Mouse (Mus musculus) kidney, postnatal 0 days (tissue): Measurements from ENCODE around the gene Apoa2. TPM values are rescaled to one million over a fixed set of nuclear protein-coding genes. Genes with fewer than 3 reads are reported as not detected.
A peak's percentile ranks its signal among the peaks of the same experiment; 100 is the strongest.

Experiments used
- ATAC-seq: fragments of 200-750 bp; cut with Nextera tagmentation; replicated peaks from 2 replicates; pipeline ENCODE4 v1.8.0; 2017; ENCODE audit warnings: low read depth, moderate number of reproducible peaks, moderate TSS enrichment, moderate library complexity; ENCODE audit not compliant: low FRiP score
- DNase-seq: peaks from one replicate; pipeline ENCODE4 v3.0.0-alpha.2; 2016; ENCODE audit warnings: low spot score
- H3K27ac ChIP-seq: fragments of 300-500 bp; sonication (generic); 2 replicates; pipeline ENCODE4 v1.5.1; 2014; ENCODE audit warnings: mild to moderate bottlenecking
- H3K27me3 ChIP-seq: fragments of 300-500 bp; sonication (generic); 2 replicates; pipeline ENCODE4 v1.6.1; 2014; ENCODE audit warnings: low read length, mixed read lengths; ENCODE audit not compliant: insufficient read depth
- H3K36me3 ChIP-seq: fragments of 300-500 bp; sonication (generic); 2 replicates; pipeline ENCODE4 v1.6.1; 2014; ENCODE audit warnings: low read length, mixed read lengths; ENCODE audit not compliant: insufficient read depth
- H3K4me1 ChIP-seq: fragments of 300-500 bp; sonication (generic); replicated peaks from 2 replicates; pipeline ENCODE4 v1.6.1; 2014; ENCODE audit warnings: antibody characterized with exemption, low read length, mixed read lengths; ENCODE audit not compliant: insufficient read depth
- H3K4me2 ChIP-seq: fragments of 300-500 bp; sonication (generic); 2 replicates; pipeline ENCODE4 v1.6.1; 2014; ENCODE audit warnings: mild to moderate bottlenecking, low read length, moderate library complexity, mixed read lengths
- H3K4me3 ChIP-seq: fragments of 300-500 bp; sonication (generic); replicated peaks from 2 replicates; pipeline ENCODE4 v1.5.1; 2014; ENCODE audit warnings: low read depth, low read length
- H3K9ac ChIP-seq: fragments of 300-500 bp; sonication (generic); 2 replicates; pipeline ENCODE4 v1.6.1; 2014; ENCODE audit warnings: low read depth, low read length
- H3K9me3 ChIP-seq: fragments of 300-500 bp; sonication (generic); replicated peaks from 2 replicates; pipeline ENCODE4 v1.6.1; 2016; ENCODE audit warnings: low read length, inconsistent platforms, mixed read lengths
- CTCF ChIP-seq: IDR thresholded peaks from 2 replicates; pipeline ENCODE4 v1.5.1; 2016; ENCODE audit warnings: antibody characterized with exemption, low read depth, mild to moderate bottlenecking, moderate library complexity
- WGBS: fragments of 180-500 bp; shearing (Covaris S2); extraction: QIAGEN DNeasy Blood & Tissue Kit; methylation state at CpG from one replicate; pipeline ENCODE4 v1.1.7; 2014; 5-methylcytosine and 5-hydroxymethylcytosine counted together
- polyA plus RNA-seq: library from polyadenylated mRNA; unstranded; fragments of >200 nt; fragmentation: Nextera tagmentation; extraction: Ambion mirVana; gene quantifications from 2 replicates; pipeline ENCODE4 v1.2.1, GENCODE M21; 2015

The Apoa2 gene
- polyA plus RNA-seq, 1 experiment from 2014 or later: 21.1 TPM

- Histone ChIP-seq H3K27ac (no peak overlapping the region), H3K9ac (no peak overlapping the region), H3K36me3 (peaks cover 10% of the 10 kb centered on the region), H3K4me1 (peaks cover 11% of the 10 kb centered on the region), H3K27me3 (no peaks in the 10 kb centered on the region), H3K9me3 (no peaks in the 10 kb centered on the region), H3K4me3 (no peak overlapping the region), H3K4me2 (no peak overlapping the region)
- 76% methylated on average over 2 of the region's 2 CpGs for WGBS
- TF ChIP-seq CTCF: no peak
- no peak for DNase-seq
- no peak for ATAC-seq
These were observed 1.1 kb upstream of the Apoa2 start for GRCm38 (mm10) chr1:171223796-171224195.

- ATAC-seq: no peak
- Histone ChIP-seq H3K9me3 (no peaks in the 10 kb centered on the region), H3K4me2 (no peak overlapping the region), H3K27ac (no peak overlapping the region), H3K9ac (no peak overlapping the region), H3K27me3 (no peaks in the 10 kb centered on the region), H3K36me3 (no peaks in the 10 kb centered on the region), H3K4me1 (peaks cover 6% of the 10 kb centered on the region; the same call in 1 of the 2 replicates), H3K4me3 (no peak overlapping the region)
- WGBS: 55% methylated on average over 4 of the region's 4 CpGs
- DNase-seq: no peak
- no peak for TF ChIP-seq CTCF
These were observed 1.9 kb downstream of the Apoa2 start for GRCm38 (mm10) chr1:171226780-171227179.

DNA sequence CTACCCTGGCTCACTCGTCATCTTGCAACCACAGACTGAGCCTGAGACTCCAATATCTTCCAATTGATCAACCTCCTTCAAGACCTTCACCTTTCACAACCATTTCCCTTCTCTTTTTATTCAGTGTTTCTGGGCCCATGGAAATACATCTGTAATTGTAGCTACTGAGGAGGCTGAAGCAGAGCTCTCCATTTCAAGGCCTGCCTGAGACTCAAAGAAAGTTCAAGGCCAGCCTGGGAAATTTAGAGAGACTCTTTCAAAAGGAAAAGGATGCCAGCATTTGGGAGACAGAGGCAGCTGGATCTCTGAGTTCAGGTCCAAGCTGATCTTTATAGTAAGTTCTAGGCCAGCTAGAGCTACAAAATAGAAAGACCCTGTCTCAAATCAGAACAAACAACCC lies 3.0 kb downstream of the Apoa2 start:
- H3K9me3 ChIP-seq: no peaks in the 10 kb centered on the region
- no peak overlapping the region for H3K4me3 ChIP-seq
- no peak for DNase-seq
- H3K27ac ChIP-seq: no peak overlapping the region
- no peak overlapping the region for H3K4me2 ChIP-seq
- WGBS: 95% methylated on average over 1 of the region's 1 CpGs
- TF ChIP-seq CTCF: no peak
- ATAC-seq: no peak
- H3K27me3 ChIP-seq: no peaks in the 10 kb centered on the region
- no peak overlapping the region for H3K9ac ChIP-seq
- 0 out of 2 replicates have a peak, but pooled peaks cover 6% of the 10 kb centered on the region for H3K4me1 ChIP-seq
- H3K36me3 ChIP-seq: no peaks in the 10 kb centered on the region

GRCm38 (mm10) chr1:171229750-171230149 lies 4.9 kb downstream of the Apoa2 start:
- TF ChIP-seq CTCF: no peak
- H3K4me3 ChIP-seq: no peak overlapping the region
- peaks cover 12% of the 10 kb centered on the region for H3K36me3 ChIP-seq
- DNase-seq (no peak), ATAC-seq (no peak)
- H3K9ac ChIP-seq: no peak overlapping the region
- WGBS: 56% methylated on average over 6 of the region's 6 CpGs
- 0 out of 2 replicates have a peak, but pooled peaks cover 3% of the 10 kb centered on the region for H3K4me1 ChIP-seq
- H3K4me2 ChIP-seq: no peak overlapping the region
- 0 out of 2 replicates have a peak overlapping the region, but pooled peaks have one; percentile 31 for H3K27ac ChIP-seq
- H3K9me3 ChIP-seq: no peaks in the 10 kb centered on the region
- H3K27me3 ChIP-seq: no peaks in the 10 kb centered on the region

GRCm38 (mm10) chr1:171230215-171230614 lies 5.4 kb downstream of the Apoa2 start:
- 0 out of 2 replicates have a peak, but pooled peaks cover 3% of the 10 kb centered on the region for H3K4me1 ChIP-seq
- no peak overlapping the region for H3K4me2 ChIP-seq
- peak overlapping the region; percentile 31; the same call in 1 of the 2 replicates for H3K27ac ChIP-seq
- no peaks in the 10 kb centered on the region for H3K27me3 ChIP-seq
- WGBS: 53% methylated on average over 3 of the region's 3 CpGs
- no peak overlapping the region for H3K4me3 ChIP-seq
- peaks cover 16% of the 10 kb centered on the region for H3K36me3 ChIP-seq
- no peak overlapping the region for H3K9ac ChIP-seq
- ATAC-seq (peak; percentile 38; the same call in 1 of the 2 replicates), DNase-seq (no peak)
- TF ChIP-seq CTCF: no peak
- H3K9me3 ChIP-seq: no peaks in the 10 kb centered on the region

- 76% methylated on average over 4 of the region's 4 CpGs for WGBS
- 0 out of 2 replicates have a peak, but pooled peaks cover 3% of the 10 kb centered on the region for H3K4me1 ChIP-seq
- H3K36me3 ChIP-seq: peaks cover 28% of the 10 kb centered on the region
- TF ChIP-seq CTCF: no peak
- H3K27ac ChIP-seq: no peak overlapping the region
- H3K9ac ChIP-seq: no peak overlapping the region
- H3K27me3 ChIP-seq: no peaks in the 10 kb centered on the region
- H3K9me3 ChIP-seq: no peaks in the 10 kb centered on the region
- H3K4me3 ChIP-seq: no peak overlapping the region
- H3K4me2 ChIP-seq: no peak overlapping the region
- DNase-seq: no peak
- ATAC-seq: no peak
These were observed 7.0 kb downstream of the Apoa2 start for GRCm38 (mm10) chr1:171231844-171232243.

- no peak overlapping the region for H3K4me3 ChIP-seq
- no peak overlapping the region for H3K4me2 ChIP-seq
- H3K36me3 ChIP-seq: peaks cover 33% of the 10 kb centered on the region
- 83% methylated on average over 5 of the region's 5 CpGs for WGBS
- 0 out of 2 replicates have a peak, but pooled peaks cover 3% of the 10 kb centered on the region for H3K4me1 ChIP-seq
- TF ChIP-seq CTCF: no peak
- H3K27ac ChIP-seq: no peak overlapping the region
- H3K9me3 ChIP-seq: no peaks in the 10 kb centered on the region
- no peak for ATAC-seq
- no peak for DNase-seq
- H3K27me3 ChIP-seq: no peaks in the 10 kb centered on the region
- no peak overlapping the region for H3K9ac ChIP-seq
These were observed 7.5 kb downstream of the Apoa2 start for GRCm38 (mm10) chr1:171232348-171232747.
